Mouse (Mus musculus) spleen, embryonic (tissue): ENCODE results near the gene Slc30a3.
"Not testable (repeated sequence)": the region's sequence is repeated elsewhere in the genome, so short reads cannot be mapped to it uniquely, and the experiment has no call there.

Experiments
- CTCF ChIA-PET: fragments of 350-600 bp; sonication (Branson Sonifier 250); formaldehyde crosslinking; loops from one replicate; lab custom pipeline; 2022; lab: Charles Lee

Slc30a3 gene

GRCm38 (mm10) chr5:31093151-31094041 lies 14.6 kb downstream of the Slc30a3 start:
- CTCF ChIA-PET: no interaction called here

- CTCF ChIA-PET: no interaction called here
Observed at GRCm38 (mm10) chr5:31092231-31092975, 15.6 kb downstream of the Slc30a3 start.

GRCm38 (mm10) chr5:31087131-31087530 lies 20.9 kb downstream of the Slc30a3 start:
- CTCF ChIA-PET: no interaction called here

- CTCF ChIA-PET: interaction anchor here (0.6 kb wide), 1 partner anchor 24 kb away, joined by 3 read pairs; no protein-coding TSS in a partner anchor
Observed at GRCm38 (mm10) chr5:31086606-31087005, 21.4 kb downstream of the Slc30a3 start.

GRCm38 (mm10) chr5:31083949-31084348 lies 24.1 kb downstream of the Slc30a3 start:
- CTCF ChIA-PET: interaction anchor here (0.7 kb wide), 1 partner anchor 119 kb away, joined by 3 read pairs; no protein-coding TSS in a partner anchor

GRCm38 (mm10) chr5:31082935-31083625 lies 25.0 kb downstream of the Slc30a3 start:
- CTCF ChIA-PET: interaction anchor here (0.6 kb wide), 1 partner anchor 246 kb away, joined by 3 read pairs; no protein-coding TSS in a partner anchor

GRCm38 (mm10) chr5:31082355-31082754 lies 25.7 kb downstream of the Slc30a3 start:
- CTCF ChIA-PET: no interaction called here

GRCm38 (mm10) chr5:31081386-31081785 lies 26.7 kb downstream of the Slc30a3 start:
- CTCF ChIA-PET: no interaction called here

GRCm38 (mm10) chr5:31080795-31081164 lies 27.3 kb downstream of the Slc30a3 start:
- CTCF ChIA-PET: no interaction called here

GRCm38 (mm10) chr5:31080059-31080794 lies 27.8 kb downstream of the Slc30a3 start:
- CTCF ChIA-PET: no interaction called here

GRCm38 (mm10) chr5:31076346-31076745 lies 31.7 kb downstream of the Slc30a3 start:
- CTCF ChIA-PET: interaction anchor here (0.9 kb wide), 1 partner anchor 25 kb away, joined by 3 read pairs; no protein-coding TSS in a partner anchor

GRCm38 (mm10) chr5:31073176-31073575 lies 34.9 kb downstream of the Slc30a3 start:
- CTCF ChIA-PET: interaction anchor here (0.6 kb wide), 1 partner anchor 1405 kb away, joined by 8 read pairs; no protein-coding TSS in a partner anchor

- CTCF ChIA-PET: interaction anchor here (0.5 kb wide), 1 partner anchor 1725 kb away, joined by 3 read pairs; no protein-coding TSS in a partner anchor
Observed at GRCm38 (mm10) chr5:31071821-31072220, 36.2 kb downstream of the Slc30a3 start.

- CTCF ChIA-PET: interaction anchor here (0.6 kb wide), 1 partner anchor 48 kb away, joined by 8 read pairs; no protein-coding TSS in a partner anchor
Observed at GRCm38 (mm10) chr5:31071059-31071458, 37.0 kb downstream of the Slc30a3 start.

GRCm38 (mm10) chr5:31069810-31070209 lies 38.2 kb downstream of the Slc30a3 start:
- CTCF ChIA-PET: no interaction called here

- CTCF ChIA-PET: interaction anchor here (0.6 to 0.9 kb wide), 2 partner anchors 12 to 235 kb away, joined by 10 to 19 read pairs; no protein-coding TSS in a partner anchor
Observed at GRCm38 (mm10) chr5:31055216-31056140, 52.6 kb downstream of the Slc30a3 start.

- CTCF ChIA-PET: interaction anchor here (0.6 kb wide), 1 partner anchor 236 kb away, joined by 19 read pairs; no protein-coding TSS in a partner anchor
Observed at GRCm38 (mm10) chr5:31054261-31055215, 53.5 kb downstream of the Slc30a3 start, which contains the start of gene Cad. Gene Cad (plus strand): TSS chr5:31054780.

GRCm38 (mm10) chr5:31053728-31054127 lies 54.3 kb downstream of the Slc30a3 start:
- CTCF ChIA-PET: not testable (repeated sequence)
